Comparison of ENCODE assay signal across 8 mouse cellular contexts in the genomic region with DNA sequence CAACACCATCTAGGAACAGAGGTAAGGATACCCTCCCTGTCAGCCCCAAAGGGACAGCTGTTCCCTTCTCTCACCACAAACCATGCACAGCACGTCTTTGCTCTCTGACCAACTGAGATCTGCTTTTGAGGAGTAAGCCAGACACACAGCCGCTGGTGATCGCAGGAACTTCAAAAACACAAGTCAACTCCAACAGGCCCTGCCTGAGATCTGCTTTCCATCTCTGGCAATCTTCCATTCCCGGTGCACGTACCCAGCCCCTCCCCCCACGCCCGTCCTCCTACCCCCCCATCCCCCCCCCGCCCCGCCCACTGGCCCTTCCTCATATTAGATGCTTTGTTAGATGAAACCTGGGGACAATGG. TPM values are rescaled to one million over a fixed set of nuclear protein-coding genes. Genes with fewer than 3 reads are reported as not detected.
DNase-seq lines count a peak whose midpoint lies in the region; ATAC-seq lines count a peak whose summit lies in the region.

No protein-coding gene starts in this region.

- peak overlapping the region; percentile 47 for H3K9ac ChIP-seq in kidney, embryonic 14.5 days (ENCODE audit: low read depth, low read length)
- no peak overlapping the region for H3K9ac ChIP-seq in stomach, embryonic 14.5 days (replicated peaks; ENCODE audit: low read depth, low read length)

- peaks cover 8% of the 10 kb centered on the region; the same call in 1 of the 2 replicates for H3K4me1 ChIP-seq in kidney, embryonic 14.5 days (ENCODE audit: control insufficient read depth, insufficient read depth, low read length)
- peaks cover 30% of the 10 kb centered on the region for H3K4me1 ChIP-seq in embryonic facial prominence, embryonic 10.5 days
- peaks cover 11% of the 10 kb centered on the region for H3K4me1 ChIP-seq in heart, embryonic 10.5 days
- no peaks in the 10 kb centered on the region; the same call in 1 of the 2 replicates for H3K4me1 ChIP-seq in stomach, embryonic 14.5 days (ENCODE audit: control insufficient read depth, insufficient read depth, low read length)

- WGBS in kidney, embryonic 14.5 days, result 9% methylated on average over 9 of the region's 9 CpGs
- WGBS in embryonic facial prominence, embryonic 10.5 days, result 6% methylated on average over 9 of the region's 9 CpGs
- WGBS in heart, embryonic 10.5 days, result 2% methylated on average over 9 of the region's 9 CpGs
- WGBS in stomach, embryonic 14.5 days, result under 1% methylated on average over 9 of the region's 9 CpGs

- H3K27ac ChIP-seq in kidney, embryonic 14.5 days (ENCODE audit: low read depth, low read length), result peak overlapping the region; percentile 69; the same call in 1 of the 2 replicates
- peak overlapping the region; percentile 84 for H3K27ac ChIP-seq in embryonic facial prominence, embryonic 10.5 days (replicated peaks)
- H3K27ac ChIP-seq in heart, embryonic 10.5 days, result peak overlapping the region; percentile 78
- peak overlapping the region; percentile 69 for H3K27ac ChIP-seq in stomach, embryonic 14.5 days (ENCODE audit: low read length)

- H3K4me2 ChIP-seq in kidney, embryonic 14.5 days (replicated peaks; ENCODE audit: low read depth, low read length), result peak overlapping the region; percentile 46
- peak overlapping the region; percentile 36 for H3K4me2 ChIP-seq in stomach, embryonic 14.5 days (replicated peaks; ENCODE audit: low read depth, low read length)

- H3K36me3 ChIP-seq in kidney, embryonic 14.5 days (ENCODE audit: control insufficient read depth, insufficient read depth, low read length), result no peaks in the 10 kb centered on the region
- no peaks in the 10 kb centered on the region for H3K36me3 ChIP-seq in embryonic facial prominence, embryonic 10.5 days (replicated peaks)
- no peaks in the 10 kb centered on the region for H3K36me3 ChIP-seq in heart, embryonic 10.5 days
- no peaks in the 10 kb centered on the region for H3K36me3 ChIP-seq in stomach, embryonic 14.5 days (ENCODE audit: control insufficient read depth, insufficient read depth, low read length)

- H3K9me3 ChIP-seq in kidney, embryonic 14.5 days (ENCODE audit: control insufficient read depth, low read length), result no peaks in the 10 kb centered on the region
- no peaks in the 10 kb centered on the region for H3K9me3 ChIP-seq in embryonic facial prominence, embryonic 10.5 days
- H3K9me3 ChIP-seq in heart, embryonic 10.5 days, result no peaks in the 10 kb centered on the region
- no peaks in the 10 kb centered on the region for H3K9me3 ChIP-seq in stomach, embryonic 14.5 days (ENCODE audit: control insufficient read depth, low read depth, low read length)

- H3K4me3 ChIP-seq in kidney, embryonic 14.5 days (ENCODE audit: low read length), result peak overlapping the region; percentile 17; the same call in 1 of the 2 replicates
- H3K4me3 ChIP-seq in embryonic facial prominence, embryonic 10.5 days, result peak overlapping the region; percentile 47
- peak overlapping the region; percentile 43 for H3K4me3 ChIP-seq in heart, embryonic 10.5 days
- peak overlapping the region; percentile 6; the same call in 1 of the 2 replicates for H3K4me3 ChIP-seq in stomach, embryonic 14.5 days (ENCODE audit: low read depth, low read length)

- ATAC-seq in kidney, embryonic 14.5 days (ENCODE audit: low FRiP score, low TSS enrichment), result peak; percentile 66; the same call in 1 of the 2 replicates
- ATAC-seq in megakaryocyte, adult 5-6 weeks (ENCODE audit: poor library complexity, severe bottlenecking), result peak; percentile 87
- ATAC-seq in stomach, embryonic 14.5 days (ENCODE audit: insufficient number of reproducible peaks, insufficient read depth, low FRiP score, low read depth), result peak; percentile 30; the same call in 1 of the 2 replicates

- no peak for DNase-seq in kidney, adult 11 months
- DNase-seq in embryonic facial prominence, embryonic 10.5 days (ENCODE audit: low spot score), result peak; percentile 73
- no peak for DNase-seq in heart, embryonic 10.5 days (ENCODE audit: low spot score)
- peak; percentile 34 for DNase-seq in kidney, postnatal 14 days
- no peak for DNase-seq in thymus, postnatal 0 days (ENCODE audit: low spot score)

- H3K27me3 ChIP-seq in kidney, embryonic 14.5 days (ENCODE audit: control insufficient read depth, insufficient read depth, low read length), result no peaks in the 10 kb centered on the region
- H3K27me3 ChIP-seq in embryonic facial prominence, embryonic 10.5 days (replicated peaks; ENCODE audit: low read depth, poor library complexity, severe bottlenecking), result no peaks in the 10 kb centered on the region
- no peaks in the 10 kb centered on the region for H3K27me3 ChIP-seq in heart, embryonic 10.5 days (ENCODE audit: insufficient read depth, poor library complexity, severe bottlenecking)
- no peaks in the 10 kb centered on the region for H3K27me3 ChIP-seq in stomach, embryonic 14.5 days (ENCODE audit: control insufficient read depth, insufficient read depth, low read length)

RNA-seq across cellular contexts. Expression of a gene that starts 18.8 kb away (rescaled TPM):
- polyA plus RNA-seq in kidney, embryonic 14.5 days (2014; fragmentation: Nextera tagmentation; extraction: Ambion mirVana), result 6.5 and 7.7 TPM in 2 replicates
- polyA plus RNA-seq in embryonic facial prominence, embryonic 10.5 days (2016; fragmentation: Nextera tagmentation; extraction: Ambion mirVana), result 4.9 and 5.1 TPM in 2 replicates
- 3.1 and 4.4 TPM in 2 replicates for polyA plus RNA-seq in heart, embryonic 10.5 days (2016; fragmentation: Nextera tagmentation; extraction: Ambion mirVana)
- 24.1 and 24.6 TPM in 2 replicates for total RNA-seq in megakaryocyte, adult 5-6 weeks (2015)
- 32.9 and 33.4 TPM in 2 replicates for total RNA-seq in megakaryocyte, adult 5-6 weeks (2017)
- 13.7 and 14.1 TPM in 2 replicates for polyA plus RNA-seq in stomach, embryonic 14.5 days (2014; fragmentation: Nextera tagmentation; extraction: Ambion mirVana)
- 1.8 and 2.1 TPM in 2 replicates for polyA plus RNA-seq in thymus, postnatal 0 days (2015; fragmentation: Nextera tagmentation; extraction: Ambion mirVana)

Comparison
In these comparisons a context has a peak if more than half of its experiments do, and no peak if none do; other contexts are left out.
1. DNase-seq: peak in embryonic facial prominence, embryonic 10.5 days (single experiment) and kidney, postnatal 14 days (single experiment); none in kidney, adult 11 months (single experiment), heart, embryonic 10.5 days (single experiment) and thymus, postnatal 0 days (single experiment).
2. ATAC-seq: peak in every context shown above with its lines; median percentile 87 in megakaryocyte, adult 5-6 weeks; 66 in kidney, embryonic 14.5 days; 30 in stomach, embryonic 14.5 days.
3. Peak in every context shown above with its lines, with median percentiles within 50 percentile points of each other: H3K27ac ChIP-seq and H3K4me3 ChIP-seq.